Mouse (Mus musculus) left cerebral cortex, postnatal 14 days (tissue): ENCODE measurements around the gene Gng7. TPM values are rescaled to one million over a fixed set of nuclear protein-coding genes. Genes with fewer than 3 reads are reported as not detected.

ENCODE experiments used
- DNase-seq, 2 experiments: peaks; one replicate each; pipeline ENCODE4 v3.0.0; 2021 to 2022; ENCODE audit warnings: low spot score in 2 of 2, mixed read lengths in 1 of 2
- intact Hi-C: fragments of 180-260 bp; cut with DNase I; formaldehyde crosslinking; loops from one replicate; pipeline ENCODE4 v1.15.1; 2025
- total RNA-seq, 2 experiments: library from RNA; stranded (reverse); gene quantifications; 2 replicates each; pipeline ENCODE4 v1.2.3; 2021

The Gng7 gene
- total RNA-seq, 2 experiments from 2014 or later: 120 to 135 TPM

DNA sequence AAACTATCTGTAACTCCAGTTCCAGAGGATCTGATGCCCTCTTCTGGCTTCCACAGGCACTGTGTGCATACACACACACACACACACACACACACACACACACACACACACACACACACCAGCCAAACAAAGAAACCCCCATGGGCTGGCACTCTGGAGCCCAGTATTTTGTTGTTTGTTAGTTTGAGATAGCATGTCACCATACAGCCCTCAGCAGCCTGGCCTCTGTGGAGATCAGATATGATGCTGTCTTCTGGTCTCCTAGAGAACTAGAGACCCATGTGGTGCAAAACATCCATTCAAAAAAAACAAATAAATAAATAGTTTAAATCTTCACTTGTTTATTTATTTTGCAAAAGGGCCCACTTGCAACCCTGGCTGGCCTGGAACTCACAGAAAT is 13.5 kb upstream of the Gng7 start:
- no peak for DNase-seq
- intact Hi-C loops: no loop called here

- intact Hi-C loops: no loop called here
- no peak for DNase-seq
These were observed 12.6 kb upstream of the Gng7 start for GRCm38 (mm10) chr10:81027331-81027730.

- DNase-seq: no peak
- intact Hi-C loops: no loop called here
These were observed 12.1 kb upstream of the Gng7 start for GRCm38 (mm10) chr10:81026857-81027256.

DNA sequence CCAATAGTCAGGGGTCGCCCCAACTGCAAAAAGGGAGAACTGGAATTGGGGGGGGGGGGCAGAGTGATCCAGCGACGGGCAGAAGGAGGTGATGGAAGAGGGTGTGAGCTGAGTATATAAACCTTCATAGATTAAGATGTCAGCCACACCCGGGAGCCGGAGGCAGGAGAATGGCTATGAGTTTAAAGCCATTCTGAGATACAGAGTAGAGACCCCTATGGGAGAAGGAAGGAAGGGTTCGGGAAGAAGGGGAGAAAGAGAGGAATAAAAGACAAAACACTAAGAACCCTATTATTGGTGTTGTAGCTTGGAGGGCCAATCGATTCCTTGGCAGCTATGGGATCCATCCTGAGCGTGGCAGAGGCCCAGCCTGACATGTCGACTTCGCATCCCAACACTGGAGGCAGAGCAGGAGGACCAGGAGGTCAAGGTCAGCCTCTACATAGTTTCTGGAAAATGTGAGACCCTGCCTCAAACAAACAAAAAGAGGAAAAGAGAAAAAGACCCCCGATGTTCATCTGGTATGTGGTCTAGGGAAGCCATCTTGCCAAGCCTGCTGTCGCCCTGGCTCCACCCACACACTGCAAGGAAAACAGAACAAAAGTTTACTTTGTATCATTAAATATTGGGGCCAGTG is 11.0 kb upstream of the Gng7 start, which contains the start of gene Diras1:
Diras1 (minus strand) TSS at position 24 of the 637 bp plus-strand sequence.
- intact Hi-C loops: no loop called here
- DNase-seq: no peak

DNA sequence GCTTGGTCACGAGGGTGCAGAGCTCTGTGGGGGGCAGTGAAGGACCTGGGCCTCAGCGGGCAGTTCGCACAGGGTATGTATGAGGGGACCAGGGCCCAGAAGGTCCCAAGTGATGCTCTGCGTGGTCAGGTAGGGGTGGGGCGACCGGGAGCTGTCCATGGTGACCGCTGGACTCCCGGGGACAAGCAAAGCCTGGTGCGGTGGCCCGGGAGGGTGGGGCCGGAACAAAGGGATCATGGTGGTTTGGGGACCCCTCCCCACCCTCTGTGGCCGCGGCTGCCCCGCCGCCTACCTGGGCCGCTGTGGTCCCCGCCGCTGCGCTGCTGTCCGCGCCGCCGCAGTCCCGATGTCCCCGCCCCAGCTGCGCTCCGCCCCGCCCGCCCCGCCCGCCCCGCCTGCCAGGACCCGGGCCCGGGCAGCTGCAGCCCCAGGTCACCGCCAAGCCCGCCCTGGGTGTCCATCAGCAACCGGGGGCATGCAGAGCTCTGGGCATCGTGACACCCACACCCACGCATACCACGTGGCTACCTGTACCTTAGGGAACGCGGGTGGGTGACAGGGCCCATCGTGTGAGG is 10.4 kb upstream of the Gng7 start:
- no peak for DNase-seq

GRCm38 (mm10) chr10:81024346-81024937 is 9.7 kb upstream of the Gng7 start:
- intact Hi-C loops: no loop called here
- DNase-seq: no peak

More for the DNA sequence above, 10.4 kb upstream of the Gng7 start:
- intact Hi-C loops: no loop called here

DNA sequence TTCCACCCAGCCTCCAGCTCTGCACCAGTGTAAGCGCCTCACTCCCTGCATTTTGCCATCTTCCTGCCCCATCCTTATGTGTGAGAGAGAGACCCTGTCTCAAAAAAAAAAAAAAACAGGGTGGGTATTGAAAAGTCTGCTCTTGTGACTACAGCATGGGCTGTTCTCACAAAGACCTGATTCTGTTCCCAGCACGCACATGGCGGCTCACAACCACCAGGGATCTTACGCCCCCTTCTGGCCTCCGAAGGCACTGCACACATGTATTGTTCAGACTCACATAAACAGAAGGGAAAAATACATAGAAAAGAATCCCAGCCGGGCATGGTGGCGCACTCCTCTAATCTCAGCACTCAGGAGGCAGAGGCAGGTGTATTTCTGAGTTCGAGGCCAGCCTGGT is 8.0 kb upstream of the Gng7 start:
- no peak for DNase-seq

DNA sequence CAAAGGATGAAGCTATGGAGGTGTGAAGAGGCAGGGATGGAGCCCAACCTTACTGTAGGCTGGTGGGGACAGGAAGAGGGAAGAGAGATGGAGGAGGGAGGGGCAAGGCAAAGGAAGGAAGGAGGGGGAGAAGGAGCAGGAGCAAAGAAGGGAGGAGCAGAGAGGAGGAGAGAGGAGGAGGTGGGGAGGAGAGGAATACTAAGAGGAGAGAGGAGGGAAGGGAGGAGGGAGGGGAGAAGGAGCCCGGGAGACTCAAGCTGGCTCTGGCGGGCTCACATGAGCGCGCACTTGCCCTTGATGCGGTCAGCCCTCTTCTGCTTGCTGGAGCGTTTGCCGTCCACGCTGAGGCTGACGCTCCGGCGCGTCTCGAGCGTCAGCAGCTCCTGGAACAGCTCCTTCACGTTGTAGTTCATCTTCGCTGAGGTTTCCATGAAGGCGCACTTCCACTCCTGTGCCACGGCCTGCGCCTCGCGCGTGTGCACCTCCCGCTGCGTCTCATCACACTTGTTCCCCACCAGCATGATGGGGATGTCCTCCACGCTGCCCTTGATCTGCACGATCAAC is 6.9 kb upstream of the Gng7 start:
- intact Hi-C loops: no loop called here
- DNase-seq: peak in 1 of 2 experiments; percentile 61

More for the DNA sequence above, 8.0 kb upstream of the Gng7 start:
- intact Hi-C loops: no loop called here

- intact Hi-C loops: no loop called here
These were observed 5.5 kb upstream of the Gng7 start for GRCm38 (mm10) chr10:81020207-81020606.

GRCm38 (mm10) chr10:81019687-81020086 is 4.9 kb upstream of the Gng7 start:
- intact Hi-C loops: no loop called here
- DNase-seq: no peak

More at GRCm38 (mm10) chr10:81020207-81020606, 5.5 kb upstream of the Gng7 start:
- DNase-seq: no peak

GRCm38 (mm10) chr10:81018326-81018725 is 3.6 kb upstream of the Gng7 start:
- intact Hi-C loops: no loop called here
- DNase-seq: peak; percentile 60 to 79

DNA sequence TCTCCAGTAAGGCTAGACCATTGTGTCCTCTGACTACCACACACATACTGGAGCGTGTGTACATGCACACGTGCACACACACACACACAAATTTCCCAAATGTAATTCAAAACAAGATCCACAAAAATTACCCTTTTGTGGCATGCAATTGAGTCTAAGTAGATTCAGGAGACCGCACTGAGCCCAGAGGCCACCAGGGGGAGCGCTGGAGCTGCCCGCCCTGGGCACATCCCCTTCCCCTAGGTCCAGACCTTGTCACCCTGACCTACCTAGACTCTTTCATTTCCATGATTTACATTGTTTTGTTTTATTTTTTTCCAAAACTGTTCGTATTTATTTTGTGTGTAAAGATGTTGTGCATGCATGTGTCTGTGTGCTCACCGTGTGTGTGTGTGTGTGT is 1.9 kb upstream of the Gng7 start:
- DNase-seq: peak in 1 of 2 experiments; percentile 71
- intact Hi-C loops: no loop called here

GRCm38 (mm10) chr10:81015666-81016065 is 921 bp upstream of the Gng7 start:
- intact Hi-C loops: no loop called here
- DNase-seq: no peak

GRCm38 (mm10) chr10:81010851-81011250 is 3.9 kb downstream of the Gng7 start:
- intact Hi-C loops: no loop called here
- DNase-seq: no peak

GRCm38 (mm10) chr10:81007240-81007639 is 7.5 kb downstream of the Gng7 start:
- intact Hi-C loops: no loop called here
- DNase-seq: no peak

DNA sequence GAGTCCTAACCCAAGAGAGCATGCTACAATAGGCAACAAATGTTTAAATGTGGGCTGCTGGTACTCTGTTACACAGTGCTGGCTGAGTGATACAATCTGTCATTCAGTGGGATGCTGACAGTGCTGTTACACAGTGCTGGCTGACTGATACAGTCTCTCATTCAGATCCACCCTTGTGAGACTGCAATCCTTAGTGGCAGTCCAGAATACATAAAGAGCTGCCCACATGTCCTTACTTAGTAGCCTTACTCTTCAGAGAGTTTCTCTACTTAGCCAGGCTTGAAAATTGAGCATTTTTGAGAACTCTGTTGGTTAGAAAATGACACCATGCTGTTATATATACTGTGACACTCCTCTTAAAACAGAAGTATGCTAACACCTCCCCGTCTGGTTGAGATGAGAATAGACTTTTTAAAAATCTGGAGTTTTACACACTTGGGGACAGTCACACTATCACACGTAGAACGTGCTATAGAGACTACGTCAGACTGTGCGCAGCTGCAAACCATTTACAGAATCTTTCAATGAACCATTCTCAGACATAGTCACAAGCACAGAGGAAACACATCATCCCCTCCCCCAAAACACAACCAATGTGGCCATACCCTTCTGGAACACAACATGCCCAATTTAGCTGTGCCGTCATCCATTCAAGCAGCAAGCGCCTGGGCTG is 8.6 kb downstream of the Gng7 start:
- intact Hi-C loops: no loop called here
- DNase-seq: peak; percentile 59 to 88

- intact Hi-C loops: no loop called here
- peak; percentile 70 to 76 for DNase-seq
These were observed 13.6 kb downstream of the Gng7 start for GRCm38 (mm10) chr10:81001161-81001560.

- intact Hi-C loops: no loop called here
- DNase-seq: no peak
These were observed 14.3 kb downstream of the Gng7 start for GRCm38 (mm10) chr10:81000197-81001062.
